Mouse (Mus musculus) kidney, adult 2 months (tissue): ENCODE data around the gene Abhd14a. TPM values are rescaled to one million over a fixed set of nuclear protein-coding genes. Genes with fewer than 3 reads are reported as not detected.

Source experiments
- DNase-seq: peaks from one replicate; pipeline ENCODE4 v3.0.0; 2021
- H3K27ac ChIP-seq: fragments of 200-500 bp; 2 replicates; pipeline ENCODE4 v1.5.1; 2012; ENCODE audit warnings: low read depth, low read length, control low read depth, inconsistent platforms; ENCODE audit not compliant: insufficient read depth
- H3K27me3 ChIP-seq: fragments of 200-500 bp; replicated peaks from 2 replicates; pipeline ENCODE4 v1.6.1; 2012; ENCODE audit warnings: mild to moderate bottlenecking, moderate library complexity, low read length, inconsistent platforms; ENCODE audit not compliant: control insufficient read depth, insufficient read depth
- H3K36me3 ChIP-seq: fragments of 200-500 bp; 2 replicates; pipeline ENCODE4 v1.6.1; 2012; ENCODE audit warnings: mild to moderate bottlenecking, moderate library complexity, low read length, inconsistent platforms; ENCODE audit not compliant: control insufficient read depth, insufficient read depth
- H3K4me1 ChIP-seq: fragments of 200-500 bp; 2 replicates; pipeline ENCODE4 v1.6.1; 2011; ENCODE audit warnings: low read length; ENCODE audit not compliant: control insufficient read depth, insufficient read depth
- H3K4me3 ChIP-seq: fragments of 200-500 bp; 2 replicates; pipeline ENCODE4 v1.5.1; 2011; ENCODE audit warnings: mild to moderate bottlenecking, low read depth, low read length, control low read depth; ENCODE audit not compliant: insufficient read depth
- CTCF ChIP-seq: fragments of 200-500 bp; conservative IDR thresholded peaks from 2 replicates; pipeline ENCODE4 v1.5.1; 2011; ENCODE audit warnings: low read depth, mild to moderate bottlenecking, control low read depth, low read length, moderate library complexity, mixed read lengths; ENCODE audit not compliant: insufficient read depth, insufficient read length
- POLR2A ChIP-seq: fragments of 200-500 bp; IDR thresholded peaks from one replicate; pipeline ENCODE4 v1.6.1; 2011; ENCODE audit warnings: low read depth, low read length, control low read depth
- WGBS: fragments of 180-500 bp; shearing (Covaris S2); methylation state at CpG from one replicate; pipeline ENCODE4 v1.1.7; 2018; 5-methylcytosine and 5-hydroxymethylcytosine counted together
- polyA plus RNA-seq: library from polyadenylated mRNA; depleted of rRNA; stranded (reverse); fragments of >200 nt; gene quantifications from 2 replicates; pipeline ENCODE4 v1.2.3, GENCODE M21; 2012

The Abhd14a gene
- polyA plus RNA-seq, 1 experiment, result 137 TPM

GRCm38 (mm10) chr9:106452351-106452750 is 4.9 kb upstream of the Abhd14a start:
- H3K36me3 ChIP-seq, result no peaks in the 10 kb centered on the region
- TF ChIP-seq CTCF (no peak), POLR2A (no peak)
- no peak overlapping the region for H3K4me3 ChIP-seq
- peak overlapping the region; percentile 42 for H3K27ac ChIP-seq
- no peak for DNase-seq
- no peaks in the 10 kb centered on the region for H3K27me3 ChIP-seq
- peaks cover 25% of the 10 kb centered on the region for H3K4me1 ChIP-seq
- WGBS, result 50% methylated on average over 6 of the region's 6 CpGs

GRCm38 (mm10) chr9:106451899-106452298 is 4.4 kb upstream of the Abhd14a start:
- no peak for DNase-seq
- WGBS, result 64% methylated on average over 2 of the region's 2 CpGs
- Histone ChIP-seq H3K27me3 (no peaks in the 10 kb centered on the region), H3K27ac (peak overlapping the region; percentile 42), H3K4me3 (no peak overlapping the region), H3K36me3 (no peaks in the 10 kb centered on the region), H3K4me1 (peaks cover 25% of the 10 kb centered on the region)
- no peak for TF ChIP-seq POLR2A
- no peak for TF ChIP-seq CTCF

- 68% methylated on average over 11 of the region's 11 CpGs for WGBS
- TF ChIP-seq CTCF (no peak), POLR2A (no peak)
- Histone ChIP-seq H3K36me3 (no peaks in the 10 kb centered on the region), H3K27me3 (no peaks in the 10 kb centered on the region), H3K4me1 (peaks cover 27% of the 10 kb centered on the region), H3K27ac (no peak overlapping the region), H3K4me3 (no peak overlapping the region)
- DNase-seq, result no peak
These were observed 3.8 kb upstream of the Abhd14a start for GRCm38 (mm10) chr9:106451298-106451697.

GRCm38 (mm10) chr9:106450661-106451060 is 3.2 kb upstream of the Abhd14a start:
- H3K36me3 ChIP-seq, result no peaks in the 10 kb centered on the region
- H3K27me3 ChIP-seq, result no peaks in the 10 kb centered on the region
- no peak for TF ChIP-seq CTCF
- no peak for TF ChIP-seq POLR2A
- peak overlapping the region; percentile 82 for H3K4me3 ChIP-seq
- peak; percentile 93 for DNase-seq
- peak overlapping the region; percentile 97 for H3K27ac ChIP-seq
- 20% methylated on average over 9 of the region's 9 CpGs for WGBS
- peaks cover 29% of the 10 kb centered on the region for H3K4me1 ChIP-seq

GRCm38 (mm10) chr9:106449947-106450346 is 2.5 kb upstream of the Abhd14a start:
- Histone ChIP-seq H3K36me3 (no peaks in the 10 kb centered on the region), H3K4me1 (peaks cover 36% of the 10 kb centered on the region), H3K27me3 (no peaks in the 10 kb centered on the region), H3K27ac (peak overlapping the region; percentile 97), H3K4me3 (peak overlapping the region; percentile 82)
- no peak for TF ChIP-seq POLR2A
- TF ChIP-seq CTCF, result no peak
- 59% methylated on average over 8 of the region's 8 CpGs for WGBS
- no peak for DNase-seq

GRCm38 (mm10) chr9:106448498-106449031 is 1.1 kb upstream of the Abhd14a start:
- H3K27ac ChIP-seq, result peak overlapping the region; percentile 97
- TF ChIP-seq POLR2A, result peak; percentile 85
- peak; percentile 80 for TF ChIP-seq CTCF
- no peaks in the 10 kb centered on the region for H3K36me3 ChIP-seq
- H3K27me3 ChIP-seq, result no peaks in the 10 kb centered on the region
- peak; percentile 89 for DNase-seq
- peaks cover 30% of the 10 kb centered on the region for H3K4me1 ChIP-seq
- H3K4me3 ChIP-seq, result peak overlapping the region; percentile 82
- under 1% methylated on average over 23 of the region's 23 CpGs for WGBS

- Histone ChIP-seq H3K36me3 (no peaks in the 10 kb centered on the region), H3K4me1 (peaks cover 30% of the 10 kb centered on the region), H3K27ac (peak overlapping the region; percentile 87), H3K4me3 (peak overlapping the region; percentile 82), H3K27me3 (no peaks in the 10 kb centered on the region)
- TF ChIP-seq POLR2A, result no peak
- TF ChIP-seq CTCF, result no peak
- peak; percentile 63 for DNase-seq
- WGBS, result 22% methylated on average over 9 of the region's 9 CpGs
These were observed 473 bp upstream of the Abhd14a start for GRCm38 (mm10) chr9:106447951-106448350.

- Histone ChIP-seq H3K36me3 (no peaks in the 10 kb centered on the region), H3K27me3 (no peaks in the 10 kb centered on the region), H3K4me1 (peaks cover 19% of the 10 kb centered on the region), H3K4me3 (no peak overlapping the region), H3K27ac (peak overlapping the region; percentile 75)
- TF ChIP-seq CTCF, result no peak
- no peak for TF ChIP-seq POLR2A
- peak; percentile 87 for DNase-seq
- 58% methylated on average over 4 of the region's 4 CpGs for WGBS
These were observed 2.6 kb downstream of the Abhd14a start for GRCm38 (mm10) chr9:106444836-106445235.
